In the genomic region with DNA sequence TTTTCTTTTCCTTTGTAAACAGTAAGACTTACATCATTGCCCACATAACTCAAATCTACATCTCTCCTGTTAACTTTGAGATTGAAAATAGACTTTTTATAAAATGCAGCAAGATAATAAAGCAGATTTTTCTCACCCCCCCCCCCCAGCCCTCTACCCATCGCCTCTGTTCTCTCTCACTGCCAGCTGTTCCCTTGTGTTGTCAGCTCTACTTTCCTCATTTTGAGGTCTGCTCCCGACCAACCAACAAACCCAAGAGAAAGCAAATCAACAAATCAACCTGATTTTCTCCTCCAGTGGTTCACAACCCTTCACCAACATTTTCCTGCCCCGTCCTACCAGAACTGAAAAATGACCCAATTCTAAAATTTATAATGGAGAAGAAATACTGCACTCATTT, we compare ENCODE assay signal across 8 mouse cellular contexts. TPM values are rescaled to one million over a fixed set of nuclear protein-coding genes. Genes with fewer than 3 reads are reported as not detected.
DNase-seq lines count a peak whose midpoint lies in the region; ATAC-seq and TF ChIP-seq lines count a peak whose summit lies in the region.

No protein-coding gene starts in this region.

- intact Hi-C loops in heart, adult 2 months (cut with DNase I) = loop anchor here (10.0 kb wide), 1 partner anchor 319 kb away; no protein-coding TSS in a partner anchor
- intact Hi-C loops in heart, postnatal 25 days (cut with DNase I) = loop anchor here (5.0 kb wide), 3 partner anchors 67 to 317 kb away; no protein-coding TSS in a partner anchor

- H3K4me1 ChIP-seq in heart, adult 2 months (ENCODE audit: control insufficient read depth, insufficient read depth, low read length) = peaks cover 5% of the 10 kb centered on the region
- peaks cover 13% of the 10 kb centered on the region for H3K4me1 ChIP-seq in bone marrow macrophage, adult 2 months (ENCODE audit: control insufficient read depth, insufficient read depth, low read length)
- no peaks in the 10 kb centered on the region for H3K4me1 ChIP-seq in heart, postnatal 0 days (ENCODE audit: control insufficient read depth, insufficient read depth)
- H3K4me1 ChIP-seq in liver, embryonic 16.5 days (ENCODE audit: control insufficient read depth, low read depth, low read length) = peaks cover 6% of the 10 kb centered on the region; the same call in 1 of the 2 replicates

- 25% methylated on average over 3 of the region's 3 CpGs for WGBS in heart, adult 2 months
- 41% methylated on average over 3 of the region's 3 CpGs for WGBS in heart, postnatal 0 days
- 10% methylated on average over 3 of the region's 3 CpGs for WGBS in liver, embryonic 16.5 days (ENCODE audit: insufficient replicate concordance)

- H3K9ac ChIP-seq in heart, adult 2 months (ENCODE audit: low read depth, low read length) = peak overlapping the region; percentile 59; the same call in 1 of the 2 replicates
- H3K9ac ChIP-seq in heart, postnatal 0 days (replicated peaks; ENCODE audit: low read depth, low read length) = peak overlapping the region; percentile 53
- no peak overlapping the region for H3K9ac ChIP-seq in liver, embryonic 16.5 days (ENCODE audit: low read depth, low read length)

- no peaks in the 10 kb centered on the region for H3K27me3 ChIP-seq in heart, adult 2 months (ENCODE audit: control insufficient read depth, insufficient read depth, low read length)
- no peaks in the 10 kb centered on the region for H3K27me3 ChIP-seq in heart, postnatal 0 days (ENCODE audit: control insufficient read depth, insufficient read depth, low read length)
- H3K27me3 ChIP-seq in liver, embryonic 16.5 days (ENCODE audit: control insufficient read depth, insufficient read depth, low read depth, low read length) = no peaks in the 10 kb centered on the region

- H3K27ac ChIP-seq in heart, adult 2 months = peak overlapping the region; percentile 64
- peak overlapping the region; percentile 79 for H3K27ac ChIP-seq in bone marrow macrophage, adult 2 months (ENCODE audit: insufficient read depth, low read depth, low read length)
- H3K27ac ChIP-seq in heart, postnatal 0 days (ENCODE audit: low read depth) = peak overlapping the region; percentile 54
- H3K27ac ChIP-seq in liver, embryonic 16.5 days (ENCODE audit: low read length) = no peak overlapping the region

- peak overlapping the region; percentile 73 for H3K4me2 ChIP-seq in heart, postnatal 0 days (ENCODE audit: low read depth, low read length)
- peak overlapping the region; percentile 64 for H3K4me2 ChIP-seq in liver, embryonic 16.5 days (ENCODE audit: low read depth, low read length)

- peak overlapping the region; percentile 46 for H3K4me3 ChIP-seq in heart, adult 2 months
- peak overlapping the region; percentile 69 for H3K4me3 ChIP-seq in bone marrow macrophage, adult 2 months (ENCODE audit: insufficient read depth, low read length)
- peak overlapping the region; percentile 47 for H3K4me3 ChIP-seq in heart, postnatal 0 days (ENCODE audit: low read depth, low read length)
- peak overlapping the region; percentile 50 for H3K4me3 ChIP-seq in liver, embryonic 16.5 days (ENCODE audit: low read depth, low read length)

- H3K9me3 ChIP-seq in heart, postnatal 0 days (replicated peaks; ENCODE audit: control insufficient read depth, low read length) = no peaks in the 10 kb centered on the region
- H3K9me3 ChIP-seq in liver, embryonic 16.5 days (replicated peaks; ENCODE audit: control insufficient read depth, low read length) = no peaks in the 10 kb centered on the region

- TF ChIP-seq CTCF in heart, adult 2 months (IDR thresholded peaks at IDR 0.05) = no peak
- TF ChIP-seq CTCF in bone marrow macrophage, adult 2 months (IDR thresholded peaks at IDR 0.05; ENCODE audit: low read depth, low read length) = no peak
- TF ChIP-seq CTCF in heart, postnatal 0 days (IDR thresholded peaks at IDR 0.05; ENCODE audit: low read depth) = no peak

- TF ChIP-seq EP300 in heart, adult 2 months (IDR thresholded peaks at IDR 0.05; ENCODE audit: insufficient read depth, low read depth, low read length) = no peak
- TF ChIP-seq EP300 in heart, postnatal 0 days (IDR thresholded peaks at IDR 0.05; ENCODE audit: low read depth) = no peak

- no peak for DNase-seq in heart, adult 2 months
- no peak for DNase-seq in heart, postnatal 25 days (ENCODE audit: low spot score)
- DNase-seq in heart, postnatal 0 days (ENCODE audit: low spot score) = no peak
- DNase-seq in c-Kit-positive CD71-positive TER-119-positive erythroid progenitor cells, embryonic 14.5 days (ENCODE audit: low spot score) = no peak
- no peak for DNase-seq in yolk sac, embryonic 10.5 days (ENCODE audit: low spot score)
- no peak for DNase-seq in testis, postnatal 10 days (ENCODE audit: low spot score)

- ATAC-seq in heart, postnatal 0 days (ENCODE audit: insufficient read depth, low read depth) = no peak
- ATAC-seq in liver, embryonic 16.5 days (ENCODE audit: low read depth) = no peak

- H3K36me3 ChIP-seq in heart, adult 2 months (ENCODE audit: control insufficient read depth, insufficient read depth, low read length) = peaks cover 1% of the 10 kb centered on the region; the same call in 1 of the 2 replicates
- no peaks in the 10 kb centered on the region for H3K36me3 ChIP-seq in heart, postnatal 0 days (replicated peaks; ENCODE audit: control insufficient read depth, insufficient read depth, low read length)
- no peaks in the 10 kb centered on the region for H3K36me3 ChIP-seq in liver, embryonic 16.5 days (ENCODE audit: control insufficient read depth, insufficient read depth)

- no peaks in the 10 kb centered on the region for H3K79me2 ChIP-seq in heart, adult 2 months (replicated peaks; ENCODE audit: control insufficient read depth, insufficient read depth, low read length)

- TF ChIP-seq POLR2A in heart, adult 2 months (IDR thresholded peaks at IDR 0.05; ENCODE audit: insufficient read depth, low read depth, low read length) = no peak
- no peak for TF ChIP-seq POLR2A in bone marrow macrophage, adult 2 months (IDR thresholded peaks at IDR 0.05; ENCODE audit: borderline replicate concordance, low read depth, low read length)

RNA-seq across cellular contexts. Expression of a gene that starts 0.9 kb away (rescaled TPM):
- 10 to 100 TPM; 53.1 to 57.0 TPM for total RNA-seq in heart, adult 2 months (2021)
- polyA plus RNA-seq in heart, adult 2 months (2012; rRNA removed) = 11.7 and 23.0 TPM in 2 replicates
- total RNA-seq in heart, postnatal 25 days (2021) = 10 to 100 TPM; 53.7 to 59.7 TPM
- polyA plus RNA-seq in bone marrow macrophage, adult 2 months (2012; ENCODE audit: insufficient read depth, insufficient read length, missing spikeins) = 12.9 and 14.4 TPM in 2 replicates
- total RNA-seq in heart, postnatal 0 days (2014; rRNA removed; ENCODE audit: low replicate concordance) = 5.4 and 11.8 TPM in 2 replicates
- polyA plus RNA-seq in heart, postnatal 0 days (2015; fragmentation: Nextera tagmentation; extraction: Ambion mirVana) = 4.6 and 5.0 TPM in 2 replicates
- polyA plus RNA-seq in liver, embryonic 16.5 days (2015; fragmentation: Nextera tagmentation; extraction: Ambion mirVana) = 0.25 and 0.54 TPM in 2 replicates
